Mouse (Mus musculus): Measurements from ENCODE around the gene Inhbc.

Gene Inhbc

DNA sequence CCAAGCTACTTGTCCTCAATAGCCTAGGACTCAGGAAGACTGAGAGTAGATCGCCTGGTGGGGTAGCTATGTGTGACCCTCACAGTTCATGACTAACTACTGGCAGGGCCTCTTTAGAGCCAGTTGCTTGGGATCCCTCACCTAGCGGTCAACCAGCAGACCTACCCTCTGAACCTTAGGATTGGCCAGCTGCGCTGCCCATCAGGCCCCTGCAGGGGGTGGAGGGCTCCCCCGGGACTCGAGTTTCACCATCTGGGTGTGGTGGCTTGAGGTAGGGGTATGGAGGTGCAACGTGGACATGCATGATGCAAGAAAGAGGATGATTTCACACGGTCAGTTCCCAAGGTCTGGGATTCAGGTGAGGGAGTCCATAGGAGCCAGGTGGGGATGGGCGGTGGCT lies 18.5 kb downstream of the Inhbc start:
- in situ Hi-C loops (cut with MboI, MseI): no loop called here

DNA sequence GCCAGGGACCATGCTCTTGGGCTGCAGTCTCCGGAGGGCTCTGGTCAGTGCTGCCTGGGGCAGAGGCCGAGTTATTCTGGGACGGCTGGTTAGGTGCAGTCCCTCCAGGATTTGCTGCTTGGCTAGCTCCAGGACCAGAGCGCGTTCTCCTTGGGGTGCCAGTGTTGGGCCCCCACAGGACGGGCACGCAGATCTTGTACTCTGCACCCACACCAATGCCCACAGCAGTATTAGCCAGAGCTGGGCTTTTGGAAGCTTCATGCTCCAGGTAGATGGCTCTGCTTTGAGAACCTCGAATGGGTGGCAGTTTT lies 19.0 kb downstream of the Inhbc start:
- in situ Hi-C loops (cut with MboI, MseI): no loop called here

DNA sequence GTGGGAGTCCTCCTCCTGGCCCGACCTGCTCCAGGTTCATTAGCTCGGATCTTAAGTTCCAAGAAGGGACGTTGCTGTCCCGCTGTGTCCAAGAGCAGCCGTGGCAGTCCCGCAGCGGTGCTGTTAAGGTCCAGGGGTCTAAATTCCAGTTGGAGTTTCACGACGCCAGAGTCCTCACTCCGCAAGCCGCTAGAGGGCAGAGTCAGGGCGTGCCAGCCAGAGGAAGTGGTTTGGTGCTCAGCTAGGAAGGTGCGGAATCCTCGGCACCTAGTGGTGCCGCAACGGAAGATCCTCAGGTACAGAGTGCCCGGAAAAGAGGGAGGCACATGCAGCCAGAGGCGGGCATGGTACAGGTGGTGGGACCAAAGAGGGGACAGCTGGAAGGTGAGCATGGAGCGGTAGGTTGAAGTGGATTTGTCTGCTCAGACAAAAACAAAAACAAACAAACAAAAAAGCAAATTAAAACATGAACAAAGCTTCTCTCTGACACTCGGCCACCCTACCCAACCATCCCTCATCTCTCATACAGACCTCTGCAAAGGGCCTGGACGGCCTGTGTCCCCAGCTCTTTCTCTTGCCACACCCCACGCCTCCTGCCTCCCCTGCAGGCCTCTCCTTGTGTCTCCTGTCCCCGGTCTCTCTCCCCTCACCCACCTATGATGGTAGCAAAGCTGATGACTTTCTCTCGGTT lies 19.5 kb downstream of the Inhbc start:
- in situ Hi-C loops (cut with MboI, MseI): no loop called here

DNA sequence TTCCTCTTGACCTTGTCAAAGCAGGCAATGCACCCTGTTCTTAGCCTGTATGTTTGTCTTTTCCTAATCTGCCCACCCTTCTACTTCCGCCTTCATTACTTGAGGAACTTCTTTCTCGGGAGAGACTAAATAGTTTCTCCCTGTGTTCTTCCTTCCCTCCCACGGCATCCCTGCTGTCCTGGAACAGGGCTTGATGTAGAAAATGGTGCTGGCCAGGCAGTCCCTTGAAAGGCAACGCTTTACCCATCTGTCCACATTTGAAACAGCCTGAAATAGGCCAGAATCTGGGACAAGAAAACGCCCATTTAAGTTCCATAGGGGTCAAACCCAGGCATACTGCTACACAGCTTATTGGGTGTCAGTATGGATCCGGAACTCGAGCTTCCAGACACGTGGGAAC lies 20.4 kb downstream of the Inhbc start:
- in situ Hi-C loops (cut with MboI, MseI): no loop called here

DNA sequence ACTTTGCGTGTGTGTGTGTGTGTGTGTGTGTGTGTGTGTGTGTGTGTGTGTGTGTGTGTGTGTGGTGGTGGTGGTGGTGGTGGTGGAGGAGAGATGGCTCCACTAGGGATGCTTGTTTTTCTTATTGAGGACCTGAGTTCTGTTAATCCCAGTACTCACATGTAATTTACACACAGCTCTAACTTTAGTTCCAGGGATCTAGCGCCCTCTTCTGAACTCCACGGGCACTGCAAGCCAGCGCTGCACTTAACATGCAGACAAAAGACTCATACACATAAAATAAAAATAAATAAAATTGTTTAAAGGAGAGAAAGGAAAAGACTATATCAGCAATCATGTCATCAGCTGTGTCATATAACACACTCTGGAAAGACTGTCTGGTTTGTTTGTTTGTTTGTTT lies 21.3 kb downstream of the Inhbc start:
- in situ Hi-C loops (cut with MboI, MseI): no loop called here

DNA sequence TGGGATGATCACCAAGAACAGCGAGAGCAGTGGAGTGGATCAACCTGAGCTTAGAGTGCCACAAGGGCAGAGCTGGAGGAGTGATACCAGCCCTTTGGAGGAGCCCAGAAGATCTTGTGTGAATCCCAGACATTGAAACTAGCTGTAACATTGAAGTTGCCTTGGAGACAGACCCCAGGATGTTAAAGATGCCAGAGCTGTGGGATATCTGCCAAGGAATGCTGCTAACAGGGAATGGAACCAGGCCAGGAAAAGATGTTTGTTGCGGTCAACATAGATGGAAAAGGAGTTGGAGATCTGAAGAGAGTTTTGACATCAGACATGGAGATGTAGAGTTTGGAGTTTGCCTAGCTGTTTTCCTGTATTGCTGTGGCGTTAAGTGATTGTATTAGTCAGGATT lies 24.1 kb downstream of the Inhbc start:
- in situ Hi-C loops (cut with MboI, MseI): no loop called here

DNA sequence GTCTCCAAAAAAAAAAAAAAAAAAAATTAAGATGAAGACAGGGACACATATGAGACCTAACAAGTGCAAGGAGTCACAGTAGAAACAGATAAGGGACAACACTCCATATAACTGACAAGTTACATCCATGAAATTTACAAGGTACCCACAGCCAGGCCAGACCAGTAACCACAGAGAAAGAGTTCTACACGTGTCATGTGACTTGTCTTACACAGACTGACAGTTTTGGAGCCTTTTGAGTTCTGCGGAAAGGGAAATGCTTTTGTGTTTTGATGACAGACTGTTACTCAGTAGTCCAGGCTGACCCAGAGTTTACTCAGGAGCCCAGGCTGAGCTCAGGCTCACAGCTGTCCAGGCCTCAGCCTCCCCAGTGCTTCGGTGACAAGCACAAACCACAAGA lies 27.2 kb downstream of the Inhbc start:
- in situ Hi-C loops (cut with MboI, MseI): no loop called here

DNA sequence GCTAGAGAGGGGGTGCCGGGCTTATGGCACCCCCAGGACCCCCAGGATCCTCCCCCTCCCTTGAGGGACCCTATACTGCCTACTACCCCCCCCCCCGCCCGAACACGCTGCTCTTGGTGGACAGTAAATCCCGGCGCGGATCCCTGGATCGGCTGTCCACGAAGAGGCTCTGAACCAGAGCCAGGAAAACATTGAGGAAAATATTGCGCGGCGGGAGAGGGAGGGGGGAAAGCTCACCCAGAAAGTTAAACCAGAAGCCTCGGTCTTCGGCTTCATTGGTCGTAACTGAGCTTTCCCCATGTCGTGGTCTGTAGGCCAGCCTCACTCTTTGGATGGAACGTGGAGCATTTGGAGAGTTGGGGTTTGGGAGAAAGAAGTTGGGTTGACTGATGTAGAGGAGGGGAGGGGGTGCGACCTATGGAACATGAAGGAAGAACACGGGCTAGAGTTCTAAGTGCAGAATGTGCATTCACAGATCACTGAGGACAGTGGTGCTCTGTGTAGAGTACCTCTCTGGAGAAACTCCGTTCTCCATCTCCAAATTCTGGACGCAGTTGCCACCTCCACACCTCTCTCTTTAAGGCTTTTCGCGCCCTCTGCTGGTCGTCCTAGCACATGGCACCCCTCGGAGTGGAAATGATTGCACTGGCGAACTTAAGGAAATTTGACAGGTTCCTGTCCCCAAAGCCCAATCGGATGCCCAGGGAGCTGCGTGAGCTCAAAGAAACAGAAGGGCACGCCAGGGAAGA lies 28.2 kb downstream of the Inhbc start, which contains the start of gene Gli1:
TSS of gene Gli1 (minus strand) at position 84 of the 749 bp plus-strand sequence.
- in situ Hi-C loops (cut with MboI, MseI): no loop called here

DNA sequence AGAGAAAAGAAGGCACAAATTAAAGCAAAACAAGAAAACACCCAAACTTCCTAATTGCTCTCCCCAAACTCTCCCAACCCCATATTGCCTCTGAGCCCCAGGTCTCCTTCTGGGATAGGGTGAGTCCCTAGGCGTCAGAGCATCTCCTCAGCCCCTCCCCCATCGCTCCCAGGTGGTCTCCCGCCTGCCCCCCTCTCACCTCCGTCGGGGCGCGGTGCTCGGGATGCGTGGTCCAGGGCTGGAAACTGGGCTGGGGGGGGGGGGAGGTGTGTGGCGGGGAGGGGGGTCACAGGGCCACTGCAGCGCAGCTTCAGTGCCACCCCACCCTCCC lies 28.9 kb downstream of the Inhbc start:
- in situ Hi-C loops (cut with MboI, MseI): no loop called here

DNA sequence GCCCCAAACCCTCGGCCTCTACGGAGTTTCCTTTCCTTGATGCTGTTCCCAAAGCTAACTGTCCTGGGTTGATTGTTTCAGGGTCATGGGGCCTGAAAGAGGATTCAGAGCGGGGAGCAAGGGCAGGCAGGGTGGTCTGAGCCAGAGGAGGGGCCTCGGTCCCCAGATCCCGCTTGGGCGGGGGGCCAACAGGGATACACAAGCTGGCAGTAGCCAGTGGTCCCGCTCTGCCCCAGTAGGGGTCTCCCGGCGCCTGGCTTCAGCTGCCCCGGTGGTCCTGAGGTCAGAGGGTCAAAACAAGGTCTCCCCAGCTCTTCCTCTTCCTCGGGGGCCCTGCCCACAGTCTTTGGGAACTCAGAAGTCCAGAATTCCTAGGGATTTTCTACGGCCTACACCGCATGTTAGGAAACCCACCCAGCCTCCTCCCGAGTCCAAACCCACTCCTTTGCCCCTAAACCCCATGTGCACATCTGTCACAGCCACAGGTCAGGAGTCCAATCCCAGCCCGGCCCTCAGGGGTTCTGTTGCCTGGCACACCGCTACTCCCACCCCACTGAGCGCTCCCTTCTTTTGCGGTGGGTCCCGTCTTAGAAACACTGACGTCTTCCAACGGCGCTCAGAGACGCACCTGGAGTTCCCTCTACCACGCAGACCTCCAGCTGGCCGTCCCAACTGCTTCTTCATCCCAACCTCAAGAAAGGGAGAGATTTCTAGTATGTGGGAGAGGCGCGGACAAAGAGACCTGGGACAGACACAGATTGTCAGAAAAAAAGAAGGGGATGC lies 29.5 kb downstream of the Inhbc start:
- in situ Hi-C loops (cut with MboI, MseI): no loop called here

DNA sequence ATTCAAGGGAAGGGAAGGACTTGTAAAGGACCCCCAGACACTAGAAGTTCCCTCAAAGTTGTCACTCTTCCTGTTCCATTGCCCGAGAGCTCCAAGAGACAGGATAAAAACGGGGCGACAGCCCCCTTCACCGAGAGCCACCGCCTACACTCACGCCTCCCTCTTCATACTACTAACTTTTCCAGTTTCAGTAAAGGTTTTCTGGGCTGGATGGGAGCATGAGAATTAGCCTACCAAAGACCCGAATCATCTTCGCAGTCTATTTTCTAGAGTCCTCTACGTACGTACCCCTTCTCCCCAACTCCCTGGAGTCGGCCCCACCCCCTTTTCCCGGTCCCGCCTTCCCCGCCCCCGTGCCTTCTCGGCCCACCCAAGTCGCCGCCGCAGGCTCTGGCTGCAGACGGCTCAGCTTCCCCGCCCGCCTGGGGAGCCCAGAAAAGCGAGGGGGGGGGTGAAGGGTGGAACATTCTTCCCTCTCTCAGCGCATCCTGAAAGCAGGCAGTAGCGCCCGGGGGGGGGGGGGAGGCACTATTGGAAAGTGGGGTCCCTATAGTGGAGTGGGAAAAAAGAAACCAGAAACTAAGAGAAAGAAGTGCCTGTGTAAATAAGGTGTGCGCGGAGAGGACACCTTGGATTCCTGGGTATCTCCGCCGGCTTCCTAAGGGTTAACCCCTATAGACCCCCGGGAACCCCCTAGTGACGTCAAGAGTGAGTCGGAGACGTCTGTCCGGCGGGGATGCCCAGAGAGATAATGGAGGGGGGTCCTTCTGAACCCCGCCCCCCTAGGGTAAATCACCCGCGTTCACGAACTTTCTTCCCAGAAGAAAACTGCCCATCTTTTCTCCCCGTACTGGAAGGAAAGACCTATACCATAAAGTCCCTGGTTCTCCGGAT lies 30.3 kb downstream of the Inhbc start:
- in situ Hi-C loops (cut with MboI, MseI): no loop called here

DNA sequence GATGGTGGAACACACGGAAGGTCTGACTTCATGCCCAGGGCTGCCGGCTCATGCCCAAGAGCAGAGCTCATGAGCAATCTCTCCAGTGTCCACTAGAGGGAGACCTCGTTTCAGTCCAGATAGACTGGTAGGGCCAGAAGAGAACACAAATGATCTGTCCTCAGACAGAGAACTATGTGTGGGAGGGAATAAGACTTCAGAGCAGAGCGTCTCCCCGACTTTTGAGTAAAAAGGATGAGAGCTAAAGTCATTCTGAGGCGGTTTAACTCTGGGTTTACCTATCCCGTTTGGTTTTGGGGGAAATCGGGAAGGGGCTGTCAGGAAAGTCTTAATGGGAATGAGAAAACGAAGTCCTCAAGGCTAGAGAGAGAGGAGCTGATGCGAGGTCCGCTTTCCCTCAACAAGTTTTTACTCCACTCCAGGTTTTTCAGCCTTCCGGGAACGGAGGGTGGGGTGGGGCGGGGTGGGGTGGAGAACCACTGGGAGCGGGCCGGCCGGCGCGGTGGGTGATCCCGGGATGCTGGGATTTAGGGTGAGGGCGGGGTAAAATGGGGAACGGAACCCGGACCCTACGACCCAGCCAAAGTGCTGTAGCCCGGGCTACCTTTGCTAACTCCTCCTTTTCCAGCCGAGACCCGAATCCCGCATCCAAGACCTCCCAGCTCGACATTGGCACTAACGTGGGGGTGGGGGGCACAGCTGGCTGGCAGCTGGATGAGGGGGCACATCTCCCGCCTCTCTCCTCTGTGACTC lies 31.1 kb downstream of the Inhbc start:
- in situ Hi-C loops (cut with MboI, MseI): no loop called here

DNA sequence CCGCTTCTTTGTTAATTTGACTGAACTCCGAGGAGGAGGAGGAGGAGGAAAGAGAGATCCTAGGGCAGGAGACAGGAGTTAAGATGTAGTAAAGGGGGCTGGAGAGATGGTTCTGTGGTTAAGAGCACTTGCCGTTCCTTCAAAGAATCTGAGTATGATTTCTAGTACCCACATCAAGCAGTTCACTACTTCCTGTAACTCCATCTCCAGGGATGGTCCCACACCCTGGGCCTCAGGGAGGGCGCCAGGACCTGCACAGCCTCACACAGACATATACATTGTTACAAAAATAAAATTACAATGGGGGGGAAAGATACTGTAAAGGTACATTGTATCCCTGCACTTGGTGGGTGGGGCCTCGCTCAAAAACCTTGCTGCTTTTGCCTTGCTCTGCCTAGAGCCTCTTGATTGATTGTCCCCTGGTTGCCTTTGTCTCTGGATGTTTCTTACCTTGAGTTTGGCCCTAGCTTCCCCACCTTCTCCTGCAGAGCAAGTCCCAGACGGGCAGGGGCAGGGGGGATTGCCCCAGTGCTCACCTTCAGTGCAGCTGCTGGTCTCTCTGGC lies 32.6 kb downstream of the Inhbc start:
- in situ Hi-C loops (cut with MboI, MseI): no loop called here

DNA sequence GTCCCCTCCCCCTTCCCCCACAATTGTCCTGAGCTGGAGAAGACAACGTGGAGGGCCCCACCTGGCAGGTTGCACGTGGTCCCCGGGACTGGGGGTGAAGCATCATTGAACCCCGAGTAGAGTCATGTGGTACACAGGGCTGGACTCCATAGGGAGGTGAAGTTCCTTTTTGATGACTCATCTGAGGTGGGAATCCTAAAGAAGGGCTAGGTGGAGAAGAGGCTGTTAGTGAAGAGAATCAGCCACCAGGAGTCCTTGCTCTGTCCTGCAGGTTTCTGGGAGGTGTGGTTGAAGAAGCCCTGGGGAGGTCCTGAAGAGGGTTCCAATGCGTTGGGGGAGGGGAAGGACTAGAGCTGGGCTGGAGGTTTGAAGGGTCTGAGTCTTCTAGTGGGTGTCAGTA lies 33.3 kb downstream of the Inhbc start:
- in situ Hi-C loops (cut with MboI, MseI): no loop called here

DNA sequence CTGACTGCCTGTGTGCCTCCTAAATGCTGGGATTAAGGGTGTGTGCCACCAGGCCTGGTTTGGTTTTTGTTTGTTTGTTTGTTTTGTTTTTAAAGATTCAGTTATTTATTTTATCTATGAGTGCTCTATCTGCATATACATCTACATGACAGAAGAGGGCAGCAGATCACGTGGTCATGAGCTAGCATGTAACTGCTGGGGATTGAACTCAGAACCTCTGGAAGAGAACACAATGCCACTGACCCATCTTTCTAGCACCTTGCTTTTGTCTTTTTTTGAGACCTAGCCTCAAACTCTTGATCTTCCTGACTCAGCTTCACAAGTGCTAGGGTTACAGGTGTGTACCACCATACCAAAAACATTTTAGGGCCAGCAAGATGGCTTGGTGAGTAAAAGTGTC lies 35.0 kb downstream of the Inhbc start:
- in situ Hi-C loops (cut with MboI, MseI): no loop called here

DNA sequence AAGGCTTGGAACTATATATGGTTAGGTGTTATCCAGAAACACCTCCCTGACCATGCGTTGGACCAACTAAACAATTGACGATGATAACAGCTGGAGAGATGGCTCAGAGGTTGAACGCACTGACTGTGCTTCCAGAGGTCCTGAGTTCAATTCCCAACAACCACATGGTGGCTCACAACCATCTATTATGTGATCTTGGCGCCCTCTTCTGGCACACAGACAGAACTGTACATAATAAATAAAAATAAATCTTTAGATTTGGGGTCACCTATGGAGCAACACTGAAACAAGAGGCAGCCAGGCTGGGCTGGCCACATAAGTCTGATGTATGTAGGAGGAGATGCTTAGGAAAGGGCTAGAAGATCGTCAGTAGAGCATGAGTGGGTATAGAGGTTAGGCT lies 37.1 kb downstream of the Inhbc start:
- in situ Hi-C loops (cut with MboI, MseI): loop anchor here (5.0 kb wide), 1 partner anchor 146 kb away; no protein-coding TSS in a partner anchor

DNA sequence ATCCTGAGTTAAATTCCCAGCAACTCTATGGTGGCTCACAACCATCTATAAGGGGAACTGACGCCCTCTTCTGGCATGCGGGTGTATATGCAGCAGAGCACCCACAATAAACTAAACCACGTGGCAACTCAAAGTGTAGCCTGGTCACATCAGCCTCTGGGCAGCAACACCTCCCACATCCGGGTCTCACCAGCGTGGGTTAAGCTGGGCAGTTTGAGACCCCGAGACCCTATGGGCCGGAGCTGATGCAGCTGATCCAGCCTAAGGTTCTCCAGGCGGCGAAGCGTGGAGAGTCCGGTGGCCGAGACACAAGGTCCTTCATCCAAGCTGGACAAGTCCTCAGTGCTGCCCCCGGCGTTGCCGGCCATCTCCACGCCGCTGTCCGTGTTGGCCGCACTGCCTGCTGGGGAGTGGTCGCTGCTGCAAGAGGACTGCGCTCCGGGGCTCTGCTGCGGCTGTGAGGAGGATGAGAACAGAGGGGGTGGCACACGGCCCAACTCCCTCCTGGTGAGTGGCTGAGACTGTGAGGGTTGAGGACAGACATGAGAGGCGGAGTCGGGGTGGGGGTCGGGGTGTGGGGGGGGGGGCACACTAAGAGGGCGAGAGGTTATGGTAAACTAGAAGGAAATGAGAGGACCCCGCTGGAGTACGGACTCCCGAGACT lies 37.9 kb downstream of the Inhbc start:
- in situ Hi-C loops (cut with MboI, MseI): loop anchor here (5.0 kb wide), 1 partner anchor 145 kb away; no protein-coding TSS in a partner anchor

DNA sequence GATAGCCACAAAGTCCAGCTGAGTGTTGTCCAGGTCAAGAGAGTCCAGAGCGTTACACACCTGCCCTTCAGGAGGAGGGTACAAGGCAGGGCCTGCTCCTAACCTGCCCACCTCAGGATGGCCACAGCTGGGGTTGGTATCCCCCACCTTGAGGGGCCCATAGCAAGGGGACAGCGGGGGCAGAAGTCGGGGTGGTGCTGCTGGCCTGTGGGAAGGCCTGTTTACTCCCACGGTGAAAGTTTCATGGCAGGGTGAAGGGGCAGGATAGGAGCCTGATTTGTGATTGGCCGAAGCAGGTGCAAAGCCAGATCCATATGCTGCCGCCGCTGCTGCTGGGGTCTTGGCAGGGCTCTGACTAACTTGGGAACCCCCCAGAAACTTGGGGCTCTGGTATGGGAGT lies 40.0 kb downstream of the Inhbc start:
- in situ Hi-C loops (cut with MboI, MseI): loop anchor here (5.0 kb wide), 1 partner anchor 143 kb away; no protein-coding TSS in a partner anchor

DNA sequence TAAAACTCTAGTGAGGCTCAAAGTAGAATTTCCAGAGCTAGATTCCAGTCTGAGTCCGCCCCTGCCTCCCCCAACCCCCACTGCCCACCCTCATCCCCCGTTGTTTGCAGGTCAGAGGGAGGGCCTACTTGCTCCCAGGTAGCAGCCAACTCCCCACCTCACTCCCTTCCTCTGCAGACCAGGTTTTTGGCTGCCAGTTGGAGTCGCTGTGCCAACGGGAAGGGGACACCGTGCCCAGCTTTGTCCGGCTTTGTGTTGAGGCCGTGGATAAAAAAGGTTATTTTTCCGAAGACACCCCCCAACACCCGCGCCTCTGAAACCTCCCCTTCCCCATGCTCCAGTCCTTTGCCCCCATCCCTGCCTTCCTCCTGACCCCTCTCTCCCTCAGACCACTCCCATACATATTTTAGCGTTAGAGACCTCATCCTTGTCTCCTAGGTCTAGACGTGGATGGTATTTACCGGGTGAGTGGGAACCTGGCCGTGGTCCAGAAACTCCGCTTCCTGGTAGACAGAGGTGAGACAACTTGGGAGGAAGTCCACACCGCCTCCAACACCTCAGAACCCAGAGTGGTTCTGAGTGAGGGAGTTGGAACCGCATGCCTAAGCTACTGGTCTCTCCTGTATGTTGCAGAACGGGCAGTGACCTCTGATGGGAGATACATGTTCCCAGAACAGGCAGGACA lies 42.6 kb downstream of the Inhbc start:
- in situ Hi-C loops (cut with MboI, MseI): no loop called here

Data from T-helper 2 cell (primary cell).